Comparison of ENCODE assay signal across 15 mouse cellular contexts in the genomic region with DNA sequence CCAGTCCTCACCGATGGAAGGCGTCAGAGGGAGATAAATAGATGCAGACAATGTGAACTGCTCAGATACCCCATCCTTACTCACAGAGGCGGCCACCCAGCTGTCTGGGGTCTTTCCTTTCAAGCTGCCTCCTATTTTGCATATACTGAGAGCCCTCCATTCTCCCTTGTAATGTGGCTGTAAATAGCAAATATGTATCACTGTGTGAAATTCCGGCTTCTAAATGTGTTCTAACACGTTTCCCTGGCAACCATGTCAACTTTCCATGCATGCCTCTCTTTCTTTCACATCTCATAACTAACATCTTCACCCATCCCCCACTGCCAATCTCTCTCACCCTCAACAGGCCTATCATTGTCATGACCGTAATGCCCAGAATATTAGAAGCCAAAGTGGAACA.
DNase-seq lines count a peak whose midpoint lies in the region; ATAC-seq lines count a peak whose summit lies in the region.
"Had no signal": no experiment of that assay in that cellular context is flagged by ENCODE, and none has a peak within 500 bp of the region (broad histone marks: within the 10 kb centered on the region; RNA-seq: fewer than 3 reads in every experiment).

No protein-coding gene starts in this region.

- H3K36me3 ChIP-seq in forebrain, embryonic 11.5 days (ENCODE audit: control insufficient read depth, insufficient read depth, low read length): no peaks in the 10 kb centered on the region
- H3K36me3 ChIP-seq in forebrain, embryonic 10.5 days (replicated peaks): no peaks in the 10 kb centered on the region
- no peaks in the 10 kb centered on the region for H3K36me3 ChIP-seq in midbrain, embryonic 12.5 days

- no peak overlapping the region for H3K9ac ChIP-seq in forebrain, embryonic 11.5 days (ENCODE audit: low read length)
- H3K9ac ChIP-seq in midbrain, embryonic 12.5 days (replicated peaks): no peak overlapping the region

- 55% methylated on average over 6 of the region's 6 CpGs for WGBS in forebrain, embryonic 11.5 days
- 68% methylated on average over 6 of the region's 6 CpGs for WGBS in forebrain, embryonic 10.5 days
- 23% methylated on average over 6 of the region's 6 CpGs for WGBS in midbrain, embryonic 12.5 days

- ATAC-seq in forebrain, embryonic 11.5 days (replicated peaks; ENCODE audit: low FRiP score): peak; percentile 51
- ATAC-seq in midbrain, embryonic 12.5 days (ENCODE audit: low FRiP score, low read depth): peak; percentile 87
- ATAC-seq in granulocyte monocyte progenitor cell, adult 5-6 weeks (replicated peaks; ENCODE audit: poor library complexity, severe bottlenecking): no peak
- ATAC-seq: lung, postnatal 0 days had no signal

- no peak overlapping the region for H3K4me3 ChIP-seq in forebrain, embryonic 11.5 days (ENCODE audit: low read depth, low read length)
- H3K4me3 ChIP-seq in forebrain, embryonic 10.5 days: no peak overlapping the region
- no peak overlapping the region for H3K4me3 ChIP-seq in midbrain, embryonic 12.5 days
- H3K4me3 ChIP-seq: erythroblast, embryonic 14.5 days had no signal

- H3K4me2 ChIP-seq in forebrain, embryonic 11.5 days (ENCODE audit: low read depth, low read length, severe bottlenecking): no peak overlapping the region
- H3K4me2 ChIP-seq in midbrain, embryonic 12.5 days (replicated peaks): no peak overlapping the region
- H3K4me2 ChIP-seq: liver, embryonic 11.5 days had no signal

- H3K9me3 ChIP-seq in forebrain, embryonic 11.5 days (ENCODE audit: control insufficient read depth, low read length): no peaks in the 10 kb centered on the region
- H3K9me3 ChIP-seq in forebrain, embryonic 10.5 days: no peaks in the 10 kb centered on the region
- no peaks in the 10 kb centered on the region for H3K9me3 ChIP-seq in midbrain, embryonic 12.5 days

- no peak for DNase-seq in forebrain, embryonic 11.5 days (ENCODE audit: low spot score)
- no peak for DNase-seq in forebrain, embryonic 10.5 days (ENCODE audit: extremely low spot score, low spot score)
- peak; percentile 28 for DNase-seq in right cerebral cortex, postnatal 4 days
- no peak for DNase-seq in right cerebral cortex, postnatal 25 days
- DNase-seq in gastrocnemius, postnatal 10 days: no peak
- DNase-seq in MN1 (ENCODE audit: low spot score): no peak
- DNase-seq: adrenal gland, postnatal 10 days; gastrocnemius, postnatal 36 days; kidney, postnatal 25 days; thymus, adult 18-20 months had no signal

- no peaks in the 10 kb centered on the region for H3K4me1 ChIP-seq in forebrain, embryonic 11.5 days (replicated peaks; ENCODE audit: control insufficient read depth, insufficient read depth, low read length)
- peaks cover 4% of the 10 kb centered on the region; the same call in 1 of the 2 replicates for H3K4me1 ChIP-seq in forebrain, embryonic 10.5 days
- peaks cover 9% of the 10 kb centered on the region; the same call in 1 of the 2 replicates for H3K4me1 ChIP-seq in midbrain, embryonic 12.5 days

- no peaks in the 10 kb centered on the region for H3K27me3 ChIP-seq in forebrain, embryonic 11.5 days (ENCODE audit: control insufficient read depth, insufficient read depth, low read length)
- H3K27me3 ChIP-seq in forebrain, embryonic 10.5 days (ENCODE audit: poor library complexity, severe bottlenecking): no peaks in the 10 kb centered on the region
- no peaks in the 10 kb centered on the region for H3K27me3 ChIP-seq in midbrain, embryonic 12.5 days

- no peak overlapping the region for H3K27ac ChIP-seq in forebrain, embryonic 11.5 days (ENCODE audit: low read depth, low read length)
- H3K27ac ChIP-seq in forebrain, embryonic 10.5 days: no peak overlapping the region
- H3K27ac ChIP-seq in midbrain, embryonic 12.5 days (replicated peaks): no peak overlapping the region
